Mouse (Mus musculus) activated CD4-positive, CD25-positive, alpha-beta regulatory T cell, adult 4 months (primary cell): ENCODE results near the gene Rnf187. TPM values are rescaled to one million over a fixed set of nuclear protein-coding genes. Genes with fewer than 3 reads are reported as not detected.

Experiments
- ATAC-seq: one replicate; pipeline ENCODE4 v1.8.0; 2017
- polyA plus RNA-seq, 2 experiments: library from polyadenylated mRNA; unstranded; fragments of 100-300 nt; shearing (Covaris generic); gene quantifications; one replicate each; pipeline ENCODE4 v1.2.1; 2017

The Rnf187 gene
- polyA plus RNA-seq, 2 experiments from 2014 or later, result 11.4 to 17.9 TPM

DNA sequence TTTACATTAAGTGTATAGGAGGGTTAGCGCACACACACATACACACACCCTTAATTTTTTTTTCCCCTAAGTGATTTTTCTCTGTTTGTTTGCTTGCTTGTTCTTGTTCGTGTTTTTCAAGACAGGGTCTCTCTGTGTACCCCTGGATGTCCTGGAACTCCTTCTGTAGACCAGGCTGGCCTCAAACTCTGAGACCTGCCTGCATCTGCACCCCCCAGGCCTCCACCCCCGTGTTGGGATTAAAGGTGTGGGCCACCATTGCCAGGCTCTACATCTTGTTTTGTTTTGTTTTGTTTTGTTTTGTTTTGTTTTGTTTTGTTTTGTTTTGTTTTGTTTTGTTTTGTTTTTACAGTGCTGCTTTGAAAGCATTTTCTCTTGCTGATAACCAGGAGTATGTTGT, 8.6 kb upstream of the Rnf187 start:
- ATAC-seq, result no peak

DNA sequence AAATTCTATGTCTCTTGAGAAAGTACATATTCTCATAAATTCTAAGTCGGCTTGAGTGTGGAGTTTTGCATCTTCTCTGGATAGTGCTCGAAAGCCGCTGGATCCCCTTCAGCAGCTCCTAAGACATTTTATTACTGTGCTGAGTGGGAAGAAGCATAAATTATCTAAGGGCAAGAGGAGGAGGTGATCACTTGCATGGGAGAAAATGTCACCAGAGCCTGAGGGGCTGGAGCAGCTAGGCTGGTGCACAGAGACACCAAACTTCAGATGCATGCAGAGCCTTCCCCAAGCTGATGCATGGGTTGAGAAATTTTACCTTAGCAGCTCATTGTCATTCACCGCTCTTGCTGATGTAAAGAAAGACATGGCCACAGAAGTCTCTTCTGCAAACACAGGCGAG, 5.4 kb upstream of the Rnf187 start:
- no peak for ATAC-seq

DNA sequence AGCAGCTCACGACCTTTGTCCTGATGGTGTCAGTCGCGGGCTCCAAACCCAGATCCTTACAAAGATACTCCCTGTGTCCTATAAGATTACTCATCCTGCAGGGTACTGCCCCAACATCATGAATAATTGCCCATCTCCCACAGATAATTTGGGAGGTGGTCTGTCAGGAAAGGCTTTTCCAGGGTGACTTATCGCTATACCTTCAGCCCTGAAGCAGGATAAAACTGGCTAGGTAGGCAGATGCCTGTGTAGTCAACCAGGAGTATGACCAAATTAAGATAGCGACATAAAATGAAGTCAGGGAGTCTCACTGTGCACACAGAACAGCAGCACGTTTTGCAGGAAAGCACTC, 348 bp upstream of the Rnf187 start:
- no peak for ATAC-seq

DNA sequence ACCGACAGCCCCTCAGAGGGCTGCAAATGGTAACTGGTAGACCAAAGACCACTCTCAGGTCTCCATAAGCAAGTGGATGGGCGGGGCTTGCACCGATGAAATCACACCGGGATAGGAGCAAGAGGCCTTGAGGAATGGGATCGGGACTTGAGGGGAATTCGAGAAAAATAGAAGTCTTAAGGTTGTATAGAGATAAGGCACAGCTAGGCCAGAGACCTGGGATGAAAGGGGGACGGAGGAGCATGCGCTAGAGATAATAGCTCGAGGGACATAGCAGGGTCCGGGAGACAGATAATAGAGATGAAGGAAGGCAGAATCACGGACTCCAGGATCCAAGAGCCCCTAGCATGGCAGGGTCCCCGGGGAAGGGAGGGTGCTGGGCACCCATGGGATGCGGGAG, 807 bp downstream of the Rnf187 start:
- no peak for ATAC-seq

DNA sequence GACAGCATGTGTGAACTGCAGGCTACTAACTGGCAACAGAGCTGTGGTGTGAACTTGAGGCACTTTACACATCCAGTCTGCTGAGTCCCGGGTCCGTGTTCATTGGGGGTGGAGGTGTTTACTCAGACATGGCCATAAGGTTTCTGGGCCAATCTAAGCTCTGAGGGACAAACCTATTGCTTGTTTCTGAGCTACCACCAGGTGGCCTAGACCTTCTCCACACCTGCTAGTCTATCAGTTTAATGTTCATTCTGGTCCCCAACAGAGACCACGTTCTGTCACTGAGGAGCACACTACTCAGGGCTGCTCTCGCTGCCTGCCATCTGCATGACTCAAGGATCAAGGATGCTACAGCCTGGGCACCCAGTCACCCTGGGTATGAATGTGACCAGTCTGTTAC, 7.1 kb downstream of the Rnf187 start:
- ATAC-seq, result no peak

DNA sequence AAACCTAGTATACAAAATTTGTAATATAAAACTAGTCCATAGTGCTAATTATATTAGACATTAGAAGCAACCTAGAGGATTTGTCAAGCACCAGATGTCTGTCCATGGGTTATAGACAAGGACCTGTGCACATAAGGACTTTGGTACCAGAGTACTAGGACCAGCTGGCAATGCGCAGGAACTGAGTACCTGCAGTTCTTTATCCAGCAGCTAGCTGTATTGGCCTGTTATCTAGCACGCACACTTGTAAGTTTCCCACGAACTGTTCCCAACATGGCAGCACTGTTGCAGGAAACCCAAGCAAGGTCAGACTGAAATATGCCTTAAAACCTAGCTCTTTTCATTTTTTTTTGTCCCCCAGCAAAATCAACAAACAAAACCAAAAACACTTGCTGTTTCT, 8.5 kb downstream of the Rnf187 start:
- ATAC-seq, result no peak

DNA sequence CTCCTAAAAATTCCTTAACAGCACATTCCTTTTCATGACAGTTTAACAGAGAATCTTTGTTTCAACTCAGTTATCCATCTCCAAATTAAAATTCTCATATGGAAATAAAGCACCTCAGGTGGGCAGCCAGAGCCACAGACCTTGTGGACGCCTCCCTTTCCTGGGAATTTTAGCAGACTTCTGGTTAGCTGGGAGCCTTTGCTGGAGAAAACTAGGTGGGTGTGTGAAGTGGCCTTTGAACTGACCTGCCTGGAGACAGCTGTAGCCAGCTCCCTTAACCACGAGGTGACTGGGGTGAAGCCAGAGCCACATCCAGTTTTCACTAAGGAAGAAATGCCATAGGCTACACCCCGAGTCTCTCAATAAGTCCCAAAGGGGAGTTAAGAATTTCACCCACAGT, 9.1 kb downstream of the Rnf187 start:
- no peak for ATAC-seq

DNA sequence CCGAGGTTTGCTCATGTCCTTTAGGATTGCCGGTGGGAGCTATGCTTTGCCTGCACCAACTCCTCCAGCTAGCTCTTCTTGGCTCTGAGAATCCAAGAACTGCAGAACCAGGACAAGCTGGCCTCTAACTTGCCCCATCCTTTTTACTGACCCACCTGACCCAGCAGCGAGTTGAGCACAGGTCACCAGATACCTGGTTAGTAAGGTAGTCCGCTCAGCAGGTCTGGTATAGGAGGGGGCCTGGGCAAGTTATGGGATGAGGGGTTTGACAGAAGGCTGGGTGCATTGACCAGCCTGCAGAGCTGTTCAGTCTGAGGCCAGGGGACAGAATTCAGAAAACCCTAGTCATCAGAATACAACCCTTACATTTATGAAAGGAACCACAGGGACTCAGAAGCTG, 9.7 kb downstream of the Rnf187 start:
- no peak for ATAC-seq

DNA sequence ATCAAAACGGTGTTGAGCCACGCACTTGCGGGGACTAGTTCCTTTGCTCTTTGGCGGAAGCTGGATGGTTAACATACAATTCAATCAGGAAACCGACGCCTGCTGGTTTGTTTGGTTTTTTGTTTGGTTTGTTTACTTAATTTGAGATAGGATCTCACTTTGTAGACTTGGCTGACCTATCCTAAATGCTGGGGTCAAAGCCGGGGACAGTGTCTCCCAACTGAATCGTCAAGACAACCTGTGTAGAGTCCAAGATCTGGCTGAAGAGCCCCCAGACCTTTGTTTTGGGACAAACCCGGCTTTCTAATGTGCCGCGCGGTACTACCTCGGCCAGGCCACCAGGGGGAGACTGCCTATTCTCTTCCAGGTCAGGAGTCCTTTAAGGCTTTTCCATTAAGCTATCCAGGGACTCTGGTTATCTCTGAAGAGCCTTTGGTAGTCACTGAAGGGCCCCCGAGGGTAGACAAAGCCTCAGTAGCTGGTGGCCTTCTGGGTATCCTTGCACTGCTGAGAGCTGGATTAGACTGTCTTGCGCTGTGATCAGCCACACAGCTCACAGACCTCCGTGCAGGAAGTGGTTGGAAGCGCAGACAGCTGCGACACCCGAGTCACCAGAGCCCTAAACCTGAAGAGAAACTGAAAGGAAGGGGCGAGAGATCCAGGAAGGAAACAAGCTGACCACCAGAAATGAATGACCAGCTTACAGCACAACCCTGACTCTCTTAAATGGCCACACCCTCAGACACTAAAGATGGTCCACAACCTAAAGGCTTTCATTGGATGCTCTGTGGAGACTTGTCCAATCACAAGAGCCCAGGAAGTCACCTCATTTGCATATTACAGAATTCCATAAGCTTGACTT, 10.7 kb downstream of the Rnf187 start:
- peak; percentile 96 for ATAC-seq

DNA sequence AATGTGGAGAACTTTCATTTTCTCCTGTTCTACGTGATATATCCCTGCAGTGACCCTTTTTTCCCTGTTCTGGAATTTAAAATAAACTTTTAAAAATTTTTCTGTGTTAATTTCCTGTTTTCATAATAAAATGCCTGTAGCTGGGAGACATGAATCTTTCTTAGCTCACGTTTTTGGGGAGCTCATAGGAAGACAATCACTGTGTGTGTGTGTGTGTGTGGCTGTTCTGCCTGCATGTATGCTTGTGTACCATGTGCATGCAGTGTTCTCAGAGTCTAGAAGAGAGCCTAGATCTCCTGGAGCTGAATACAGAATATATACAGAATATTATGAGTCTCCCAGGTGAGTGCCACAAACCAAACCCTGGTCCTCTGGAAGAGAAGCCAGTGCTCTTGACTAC, 11.7 kb downstream of the Rnf187 start:
- no peak for ATAC-seq

DNA sequence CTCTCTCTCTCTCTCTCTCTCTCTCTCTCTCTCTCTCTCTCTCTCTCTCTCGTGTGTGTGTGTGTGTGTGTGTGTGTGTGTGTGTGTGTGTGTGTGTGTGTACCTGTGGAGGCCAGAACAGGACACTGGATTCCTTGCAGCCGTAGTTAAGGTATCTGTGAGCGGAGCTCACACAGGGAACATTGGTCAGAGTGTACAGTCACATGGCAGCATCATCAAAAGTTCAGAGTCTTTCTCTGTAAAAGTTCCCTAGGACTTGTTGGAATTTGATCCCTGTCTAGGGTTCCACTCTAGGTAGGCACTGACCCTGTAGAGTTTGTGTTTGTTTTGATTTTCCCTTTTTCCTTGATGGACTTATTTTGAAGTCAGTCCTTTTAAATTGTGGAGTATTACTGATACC, 12.1 kb downstream of the Rnf187 start:
- no peak for ATAC-seq

DNA sequence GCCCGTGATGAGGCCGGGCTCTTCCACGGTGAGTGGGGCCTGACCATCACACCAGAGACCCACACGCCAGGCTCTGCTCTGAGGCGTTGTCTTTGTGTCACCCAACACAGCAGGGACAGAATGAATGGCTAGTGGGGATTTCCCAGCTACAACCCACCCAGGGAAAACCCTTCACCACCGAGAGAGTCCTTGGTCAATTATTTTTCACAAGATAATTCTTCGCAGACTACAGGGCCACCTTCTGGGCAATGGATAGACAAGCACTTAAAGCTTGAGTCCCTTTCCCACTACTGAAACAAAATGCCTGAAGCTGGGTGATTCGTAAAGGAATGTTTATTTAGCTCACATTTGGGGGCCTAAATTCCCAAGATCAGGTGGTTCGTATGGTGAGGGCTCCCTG, 16.3 kb downstream of the Rnf187 start:
- ATAC-seq, result no peak

DNA sequence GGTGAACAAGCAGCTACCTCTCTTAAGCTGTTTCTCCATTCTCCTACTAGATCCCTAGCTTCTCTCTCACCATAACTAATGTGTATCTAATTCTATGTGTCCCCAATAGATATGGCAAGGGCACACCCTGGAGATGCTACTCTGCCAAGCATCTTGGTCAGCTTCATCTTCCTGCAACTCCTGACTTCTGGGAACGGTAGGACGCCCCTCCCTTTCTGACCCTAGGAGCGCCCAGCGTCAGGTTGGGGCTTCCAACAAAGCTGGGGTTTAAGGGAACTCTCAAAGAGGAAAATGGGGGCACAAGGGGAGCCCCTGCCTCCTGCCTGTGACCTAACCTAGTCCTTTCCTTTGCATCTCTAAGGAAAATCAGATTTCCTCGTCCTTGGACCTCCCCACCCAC, 20.0 kb downstream of the Rnf187 start:
- ATAC-seq, result no peak

DNA sequence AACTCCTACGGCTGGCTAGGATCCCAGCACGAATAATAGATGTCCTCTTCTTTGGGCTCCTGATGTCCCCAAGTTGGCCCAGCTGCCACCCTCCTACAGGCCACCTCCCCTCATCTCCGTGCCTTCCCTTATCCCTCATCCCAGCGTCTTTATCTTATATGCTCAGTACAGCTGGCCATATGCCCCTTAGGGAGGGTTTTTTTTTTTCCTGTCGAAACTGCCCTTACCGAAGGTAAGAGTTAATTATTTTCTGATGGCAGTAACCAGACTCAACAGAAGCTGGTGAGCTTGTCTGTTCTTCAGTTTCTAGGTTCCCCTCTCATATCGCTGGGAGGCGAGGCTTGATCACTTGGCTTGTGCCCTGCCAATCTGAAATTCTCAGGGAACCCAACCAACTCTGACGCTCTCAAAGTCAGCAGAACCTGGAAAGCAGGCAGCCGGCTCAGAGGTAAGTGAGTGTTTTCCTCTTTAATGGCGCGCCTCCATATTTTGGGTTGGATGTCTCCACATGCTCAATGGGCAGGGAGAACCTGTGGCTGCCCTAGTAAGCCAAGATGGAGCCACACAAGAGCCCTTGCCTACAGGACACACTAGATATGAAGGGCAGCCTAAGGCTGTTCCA, 20.9 kb downstream of the Rnf187 start, which contains the start of gene Btnl10:
Btnl10 (plus strand) TSS at position 164 of the 622 bp plus-strand sequence.
- no peak for ATAC-seq

DNA sequence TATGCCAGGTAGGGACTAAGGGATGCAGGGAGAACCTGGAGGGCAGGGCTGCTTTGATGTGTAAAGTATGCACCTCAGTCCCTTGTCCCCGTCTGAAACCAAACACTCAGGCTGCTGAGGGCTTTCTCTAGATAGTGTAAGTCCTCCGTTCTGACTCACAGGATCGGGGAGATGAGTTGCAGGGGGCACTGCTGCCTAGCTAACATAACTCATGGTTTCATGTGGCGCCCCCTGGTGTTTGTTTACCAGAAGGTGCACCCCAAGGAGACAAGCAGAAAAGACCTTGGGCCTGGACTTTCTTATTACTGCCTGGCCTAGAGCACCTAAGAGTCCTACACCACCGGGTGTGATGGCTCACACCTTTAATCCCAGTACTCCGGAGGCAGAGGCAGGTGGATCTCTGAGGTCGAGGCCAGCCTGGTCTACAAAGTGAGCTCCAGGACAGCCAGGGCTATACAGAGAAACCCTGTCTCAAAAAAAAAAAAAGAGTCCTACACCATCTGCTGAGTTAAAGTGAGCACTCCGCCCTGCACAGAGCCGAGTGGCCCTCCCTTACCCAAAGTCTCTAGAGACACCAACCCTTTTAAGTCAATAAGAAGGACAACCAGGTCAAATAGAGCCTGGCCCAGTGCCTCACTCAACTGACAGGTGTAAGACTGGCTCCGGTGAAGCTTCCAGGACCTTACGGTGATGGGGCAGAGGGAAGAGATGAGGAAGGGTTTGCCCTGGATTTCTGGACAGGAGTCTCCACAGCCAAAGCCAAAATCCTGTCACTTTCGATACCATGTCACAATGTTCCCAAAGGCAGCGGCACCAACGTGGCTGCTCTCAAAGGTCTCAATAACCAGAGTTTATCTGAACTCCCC, 21.6 kb downstream of the Rnf187 start:
- peak; percentile 61 for ATAC-seq

DNA sequence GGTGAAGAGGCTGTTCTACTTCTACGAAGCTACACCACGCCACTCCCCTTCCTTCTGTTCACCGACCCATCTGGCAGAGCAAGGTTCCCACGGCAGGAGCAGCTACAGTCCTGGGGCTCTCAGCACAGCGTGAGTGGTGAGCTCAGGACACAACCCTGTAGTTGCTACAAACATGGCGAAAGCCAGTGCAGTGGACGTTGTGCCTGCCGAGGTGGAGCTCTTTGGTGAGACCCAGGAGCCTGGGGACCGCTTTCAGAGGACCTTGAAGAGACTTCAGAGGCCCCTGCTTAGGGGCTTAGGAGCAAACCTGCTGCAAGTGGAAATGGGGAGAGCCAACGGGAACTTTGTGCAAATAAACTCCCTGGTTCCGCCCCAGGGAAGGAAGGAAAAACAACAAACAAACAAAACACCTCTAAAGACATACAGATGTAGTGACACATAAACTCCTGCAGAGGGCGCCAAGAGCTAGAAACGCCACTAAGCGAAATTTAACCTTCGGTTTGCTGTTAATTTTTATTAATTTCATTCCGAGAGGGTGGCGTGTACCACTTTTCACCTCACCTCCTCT, 24.2 kb downstream of the Rnf187 start:
- peak; percentile 57 for ATAC-seq

DNA sequence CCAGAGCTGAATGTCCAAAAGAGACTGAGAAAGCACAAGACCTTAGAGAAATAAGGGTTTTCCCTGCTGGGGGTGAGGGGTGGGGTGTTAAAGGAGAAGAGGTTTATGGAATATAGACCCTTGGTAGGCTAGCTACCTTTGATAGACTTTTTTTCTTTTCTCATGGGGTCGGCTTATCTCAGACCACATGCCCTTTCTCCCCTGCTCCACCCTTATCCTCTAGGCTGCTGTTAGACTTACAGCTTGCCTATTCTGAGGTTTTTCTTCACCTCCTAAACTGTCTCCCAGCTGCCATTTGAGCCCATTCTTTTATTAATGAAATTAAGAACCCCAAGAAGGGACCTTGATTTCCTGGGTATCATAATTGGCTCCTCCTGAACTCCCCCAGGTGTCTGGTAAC, 24.9 kb downstream of the Rnf187 start:
- no peak for ATAC-seq

DNA sequence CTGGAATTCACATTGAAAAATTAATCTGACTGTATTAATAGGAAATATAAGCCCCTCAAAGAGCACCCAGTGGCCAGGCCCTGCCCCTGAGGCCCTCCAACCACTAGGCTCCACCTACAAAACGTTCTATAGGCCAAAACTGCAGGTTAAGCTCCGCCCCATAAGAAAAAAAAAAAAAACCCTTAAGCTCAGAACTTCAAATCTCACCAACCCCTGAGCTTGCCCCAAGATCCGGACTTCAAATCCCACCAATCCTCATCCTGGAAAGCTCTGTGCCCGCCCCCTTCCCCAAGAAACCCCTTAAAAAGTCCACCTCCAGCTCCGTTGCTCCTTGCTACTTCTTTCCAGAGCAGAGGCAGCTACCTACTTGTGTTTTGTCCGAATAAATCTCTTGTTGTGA, 33.9 kb downstream of the Rnf187 start:
- ATAC-seq, result no peak

DNA sequence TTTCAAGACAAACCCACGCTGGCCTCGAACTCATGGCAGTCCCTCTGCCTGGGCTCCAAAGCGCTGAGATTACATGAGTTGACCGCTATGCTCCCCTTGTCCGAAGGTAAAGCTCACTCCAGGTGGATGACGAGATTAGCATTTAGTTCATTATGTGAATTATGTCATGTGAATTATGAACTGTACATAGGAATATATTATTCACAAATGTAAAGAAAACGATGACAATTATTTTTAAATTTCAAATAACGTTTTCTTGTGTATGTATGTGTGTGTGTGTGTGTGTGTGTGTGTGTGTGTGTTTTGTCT, 34.4 kb downstream of the Rnf187 start:
- no peak for ATAC-seq

DNA sequence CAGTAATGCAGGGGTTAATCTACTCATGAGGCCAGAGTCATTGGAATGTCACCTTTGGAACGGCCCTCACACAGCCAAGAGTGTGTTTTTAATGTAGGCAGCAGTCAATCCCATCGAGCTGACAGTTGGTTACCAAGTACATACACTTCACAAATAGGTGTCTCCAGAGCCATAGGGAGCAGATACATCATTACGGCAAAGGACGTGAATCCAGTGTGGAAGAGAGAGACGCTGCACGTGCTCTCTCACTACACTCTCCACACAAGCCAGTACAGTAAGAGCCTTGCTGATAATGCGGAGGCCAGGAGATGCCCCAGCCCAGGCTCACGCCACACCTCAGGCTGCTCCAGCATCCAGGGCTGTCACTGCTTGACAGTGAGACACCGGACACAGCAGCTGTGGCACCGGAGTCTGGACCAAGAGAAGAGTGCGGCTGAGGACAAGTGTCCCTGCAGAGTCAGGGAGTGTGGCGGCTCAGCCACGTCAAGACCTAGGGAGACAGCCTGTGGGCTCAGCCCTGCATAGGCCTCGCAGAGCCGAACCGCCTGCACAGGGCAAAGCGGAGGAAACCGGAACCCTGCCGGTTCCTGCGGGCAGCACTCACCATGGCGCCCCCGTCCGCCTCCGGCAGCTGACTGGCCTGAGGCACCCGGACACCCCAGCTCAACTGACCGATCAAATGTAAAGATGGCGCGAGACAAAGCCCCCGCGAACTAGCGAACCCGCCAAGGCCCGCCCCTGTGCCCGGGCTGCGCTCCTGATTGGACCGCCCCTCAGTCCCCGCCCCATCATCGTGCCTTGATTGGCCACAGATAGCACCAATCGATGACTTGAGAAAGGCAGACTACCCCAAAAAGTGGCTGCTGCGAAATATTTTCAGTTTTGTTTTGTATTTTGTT, 35.0 kb downstream of the Rnf187 start, which contains the start of gene Zfp39:
Zfp39 (minus strand) TSS at position 715 of the 899 bp plus-strand sequence.
- peak; percentile 98 for ATAC-seq

DNA sequence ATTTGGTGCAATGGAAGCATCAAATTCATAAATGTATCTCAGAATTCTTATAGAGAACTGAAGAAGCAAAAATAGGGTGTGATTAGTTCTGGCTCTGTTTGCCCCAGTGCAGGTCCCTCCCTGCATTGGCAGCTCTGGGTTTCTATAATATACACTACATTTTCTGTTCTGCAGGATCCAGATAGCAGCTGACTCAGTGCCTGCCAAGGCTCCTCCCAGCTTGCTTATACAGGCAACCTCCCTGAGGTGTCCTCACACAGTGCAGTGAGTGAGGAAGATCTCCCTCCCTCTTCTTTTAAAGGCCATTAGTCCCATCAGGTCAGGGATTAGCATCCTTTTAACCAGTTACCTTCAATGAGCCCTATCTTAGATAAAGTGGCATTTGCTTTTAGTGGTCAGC, 37.6 kb downstream of the Rnf187 start:
- ATAC-seq, result no peak

DNA sequence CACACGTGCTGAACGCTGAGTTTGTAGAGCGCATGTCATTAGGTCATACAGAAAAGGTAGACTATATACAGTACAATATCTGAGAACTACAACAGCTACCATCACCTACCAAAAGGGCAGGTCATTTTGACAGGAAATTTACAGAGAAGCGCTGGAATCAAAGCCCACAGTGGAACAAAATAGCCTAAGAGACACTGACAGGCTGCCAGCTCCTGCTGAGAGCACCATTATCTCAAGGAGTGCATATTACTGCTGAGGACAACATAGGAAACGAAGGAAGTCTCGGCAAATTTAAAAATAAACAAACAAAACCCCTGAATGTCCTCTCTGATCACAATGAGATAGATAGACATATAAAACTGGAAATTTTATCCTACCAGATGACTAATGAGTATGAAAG, 41.2 kb downstream of the Rnf187 start:
- ATAC-seq, result no peak
